Mouse (Mus musculus): ENCODE data around the gene Kcnv2. TPM values are rescaled to one million over a fixed set of nuclear protein-coding genes. Genes with fewer than 3 reads are reported as not detected.

Gene Kcnv2
- 0.31 TPM in 1 of 2 replicates, not detected in the other for polyA plus RNA-seq (2012; ENCODE audit: insufficient read depth, low replicate concordance)

GRCm38 (mm10) chr19:27322281-27322680 lies at the start of gene Kcnv2:
Gene Kcnv2 (plus strand): TSS chr19:27322588.
- peaks cover 15% of the 10 kb centered on the region for H3K9me3 ChIP-seq
- peaks cover 16% of the 10 kb centered on the region for H3K27me3 ChIP-seq (replicated peaks)
- H3K36me3 ChIP-seq (replicated peaks; ENCODE audit: low read length) = no peaks in the 10 kb centered on the region
- H3K4me1 ChIP-seq = no peaks in the 10 kb centered on the region
- no peak for TF ChIP-seq GATA1 (IDR thresholded peaks at IDR 0.05; ENCODE audit: borderline replicate concordance, low read length)
- TF ChIP-seq FLI1 (IDR thresholded peaks at IDR 0.05; ENCODE audit: low read length) = no peak
- no peak within 1 kb of the TSS for H3K4me3 ChIP-seq (replicated peaks)

- no peaks in the 10 kb centered on the region for H3K9me3 ChIP-seq
- TF ChIP-seq FLI1 (IDR thresholded peaks at IDR 0.05; ENCODE audit: low read length) (no peak), GATA1 (IDR thresholded peaks at IDR 0.05; ENCODE audit: borderline replicate concordance, low read length) (no peak)
- H3K4me3 ChIP-seq (replicated peaks) = no peak overlapping the region
- H3K27me3 ChIP-seq (replicated peaks) = no peaks in the 10 kb centered on the region
- H3K36me3 ChIP-seq (replicated peaks; ENCODE audit: low read length) = no peaks in the 10 kb centered on the region
- no peaks in the 10 kb centered on the region for H3K4me1 ChIP-seq
These were observed 49.0 kb upstream of the Kcnv2 start for GRCm38 (mm10) chr19:27273385-27273784.

GRCm38 (mm10) chr19:27274382-27274781 lies 48.0 kb upstream of the Kcnv2 start:
- no peaks in the 10 kb centered on the region for H3K4me1 ChIP-seq
- no peaks in the 10 kb centered on the region for H3K36me3 ChIP-seq (replicated peaks; ENCODE audit: low read length)
- no peaks in the 10 kb centered on the region for H3K9me3 ChIP-seq
- H3K4me3 ChIP-seq (replicated peaks) = no peak overlapping the region
- TF ChIP-seq FLI1 (IDR thresholded peaks at IDR 0.05; ENCODE audit: low read length) = no peak
- no peak for TF ChIP-seq GATA1 (IDR thresholded peaks at IDR 0.05; ENCODE audit: borderline replicate concordance, low read length)
- H3K27me3 ChIP-seq (replicated peaks) = no peaks in the 10 kb centered on the region

GRCm38 (mm10) chr19:27279174-27279573 lies 43.2 kb upstream of the Kcnv2 start:
- no peak overlapping the region for H3K4me3 ChIP-seq (replicated peaks)
- no peaks in the 10 kb centered on the region for H3K27me3 ChIP-seq (replicated peaks)
- H3K36me3 ChIP-seq (replicated peaks; ENCODE audit: low read length) = no peaks in the 10 kb centered on the region
- TF ChIP-seq FLI1 (IDR thresholded peaks at IDR 0.05; ENCODE audit: low read length) (no peak), GATA1 (IDR thresholded peaks at IDR 0.05; ENCODE audit: borderline replicate concordance, low read length) (no peak)
- no peaks in the 10 kb centered on the region for H3K4me1 ChIP-seq
- no peaks in the 10 kb centered on the region for H3K9me3 ChIP-seq

GRCm38 (mm10) chr19:27310039-27310438 lies 12.3 kb upstream of the Kcnv2 start:
- TF ChIP-seq GATA1 (IDR thresholded peaks at IDR 0.05; ENCODE audit: borderline replicate concordance, low read length) (no peak), FLI1 (IDR thresholded peaks at IDR 0.05; ENCODE audit: low read length) (no peak)
- Histone ChIP-seq H3K4me1 (peaks cover 39% of the 10 kb centered on the region), H3K4me3 (replicated peaks) (no peak overlapping the region), H3K27me3 (replicated peaks) (peaks cover 7% of the 10 kb centered on the region), H3K9me3 (0 out of 2 replicates have a peak, but pooled peaks cover 6% of the 10 kb centered on the region), H3K36me3 (replicated peaks; ENCODE audit: low read length) (peaks cover 5% of the 10 kb centered on the region)

GRCm38 (mm10) chr19:27311311-27311710 lies 11.1 kb upstream of the Kcnv2 start:
- TF ChIP-seq FLI1 (IDR thresholded peaks at IDR 0.05; ENCODE audit: low read length) (no peak), GATA1 (IDR thresholded peaks at IDR 0.05; ENCODE audit: borderline replicate concordance, low read length) (no peak)
- no peaks in the 10 kb centered on the region for H3K9me3 ChIP-seq
- H3K36me3 ChIP-seq (replicated peaks; ENCODE audit: low read length) = no peaks in the 10 kb centered on the region
- peaks cover 7% of the 10 kb centered on the region for H3K27me3 ChIP-seq (replicated peaks)
- H3K4me1 ChIP-seq = peaks cover 44% of the 10 kb centered on the region
- no peak overlapping the region for H3K4me3 ChIP-seq (replicated peaks)

- Histone ChIP-seq H3K36me3 (replicated peaks; ENCODE audit: low read length) (no peaks in the 10 kb centered on the region), H3K4me3 (replicated peaks) (no peak overlapping the region), H3K27me3 (replicated peaks) (peaks cover 7% of the 10 kb centered on the region), H3K9me3 (no peaks in the 10 kb centered on the region), H3K4me1 (peaks cover 45% of the 10 kb centered on the region)
- TF ChIP-seq FLI1 (IDR thresholded peaks at IDR 0.05; ENCODE audit: low read length) (no peak), GATA1 (IDR thresholded peaks at IDR 0.05; ENCODE audit: borderline replicate concordance, low read length) (no peak)
These were observed 9.9 kb upstream of the Kcnv2 start for GRCm38 (mm10) chr19:27312266-27313079.

GRCm38 (mm10) chr19:27313080-27313413 lies 9.3 kb upstream of the Kcnv2 start:
- peaks cover 7% of the 10 kb centered on the region for H3K27me3 ChIP-seq (replicated peaks)
- TF ChIP-seq FLI1 (IDR thresholded peaks at IDR 0.05; ENCODE audit: low read length) = no peak
- H3K4me1 ChIP-seq = peaks cover 45% of the 10 kb centered on the region
- H3K9me3 ChIP-seq = no peaks in the 10 kb centered on the region
- no peaks in the 10 kb centered on the region for H3K36me3 ChIP-seq (replicated peaks; ENCODE audit: low read length)
- H3K4me3 ChIP-seq (replicated peaks) = no peak overlapping the region

- no peaks in the 10 kb centered on the region for H3K36me3 ChIP-seq (replicated peaks; ENCODE audit: low read length)
- no peak overlapping the region for H3K4me3 ChIP-seq (replicated peaks)
- no peak for TF ChIP-seq GATA1 (IDR thresholded peaks at IDR 0.05; ENCODE audit: borderline replicate concordance, low read length)
- no peak for TF ChIP-seq FLI1 (IDR thresholded peaks at IDR 0.05; ENCODE audit: low read length)
- H3K4me1 ChIP-seq = peaks cover 22% of the 10 kb centered on the region
- no peaks in the 10 kb centered on the region for H3K9me3 ChIP-seq
- H3K27me3 ChIP-seq (replicated peaks) = peaks cover 7% of the 10 kb centered on the region
These were observed 5.8 kb upstream of the Kcnv2 start for GRCm38 (mm10) chr19:27316313-27317258.

- no peak for TF ChIP-seq GATA1 (IDR thresholded peaks at IDR 0.05; ENCODE audit: borderline replicate concordance, low read length)
- TF ChIP-seq FLI1 (IDR thresholded peaks at IDR 0.05; ENCODE audit: low read length) = no peak
- Histone ChIP-seq H3K36me3 (replicated peaks; ENCODE audit: low read length) (no peaks in the 10 kb centered on the region), H3K4me1 (peaks cover 20% of the 10 kb centered on the region), H3K9me3 (no peaks in the 10 kb centered on the region), H3K27me3 (replicated peaks) (peaks cover 7% of the 10 kb centered on the region), H3K4me3 (replicated peaks) (no peak overlapping the region)
These were observed 5.1 kb upstream of the Kcnv2 start for GRCm38 (mm10) chr19:27317337-27317736.
